Mouse (Mus musculus) embryonic facial prominence, embryonic 11.5 days (tissue): ENCODE data around the gene Prim2. TPM values are rescaled to one million over a fixed set of nuclear protein-coding genes. Genes with fewer than 3 reads are reported as not detected.
A peak's percentile ranks its signal among the peaks of the same experiment; 100 is the strongest.

Experiments used
- ATAC-seq: fragments of 200-750 bp; cut with Nextera tagmentation; replicated peaks from 2 replicates; pipeline ENCODE4 v1.8.0; 2017; ENCODE audit warnings: low read depth; ENCODE audit not compliant: insufficient number of reproducible peaks, low FRiP score, low TSS enrichment
- DNase-seq: peaks from one replicate; pipeline ENCODE4 v3.0.0-alpha.2; 2015; ENCODE audit warnings: low spot score
- H3K27ac ChIP-seq: fragments of 300-500 bp; sonication (generic); replicated peaks from 2 replicates; pipeline ENCODE4 v1.5.1; 2014; ENCODE audit warnings: mild to moderate bottlenecking, low read depth, low read length, control low read depth
- H3K27me3 ChIP-seq: fragments of 300-500 bp; sonication (generic); 2 replicates; pipeline ENCODE4 v1.6.1; 2014; ENCODE audit warnings: mild to moderate bottlenecking, low read length, moderate library complexity, mixed read lengths; ENCODE audit not compliant: control insufficient read depth, insufficient read depth
- H3K36me3 ChIP-seq: fragments of 300-500 bp; sonication (generic); replicated peaks from 2 replicates; pipeline ENCODE4 v1.6.1; 2014; ENCODE audit warnings: low read depth, mild to moderate bottlenecking, low read length, moderate library complexity, mixed read lengths; ENCODE audit not compliant: control insufficient read depth, insufficient read depth
- H3K4me1 ChIP-seq: fragments of 300-500 bp; sonication (generic); 2 replicates; pipeline ENCODE4 v1.6.1; 2014; ENCODE audit warnings: low read length, mixed read lengths; ENCODE audit not compliant: control insufficient read depth, insufficient read depth
- H3K4me2 ChIP-seq: fragments of 300-500 bp; sonication (generic); 2 replicates; pipeline ENCODE4 v1.6.1; 2014; ENCODE audit warnings: low read depth, mild to moderate bottlenecking, control low read depth, low read length, moderate library complexity
- H3K4me3 ChIP-seq: fragments of 300-500 bp; sonication (generic); 2 replicates; pipeline ENCODE4 v1.5.1; 2014; ENCODE audit warnings: low read depth, low read length, control low read depth
- H3K9ac ChIP-seq: fragments of 300-500 bp; sonication (generic); replicated peaks from 2 replicates; pipeline ENCODE4 v1.6.1; 2014; ENCODE audit warnings: mild to moderate bottlenecking, control low read depth, low read length
- H3K9me3 ChIP-seq: fragments of 300-500 bp; sonication (generic); replicated peaks from 2 replicates; pipeline ENCODE4 v1.6.1; 2016; ENCODE audit warnings: mild to moderate bottlenecking, low read length, inconsistent platforms, mixed read lengths; ENCODE audit not compliant: control insufficient read depth
- WGBS: fragments of 180-500 bp; shearing (Covaris S2); extraction: QIAGEN DNeasy Blood & Tissue Kit; methylation state at CpG from one replicate; pipeline ENCODE4 v1.1.7; 2014; 5-methylcytosine and 5-hydroxymethylcytosine counted together
- polyA plus RNA-seq: library from polyadenylated mRNA; unstranded; fragments of >200 nt; fragmentation: Nextera tagmentation; extraction: Ambion mirVana; gene quantifications from 2 replicates; pipeline ENCODE4 v1.2.1, GENCODE M21; 2014

Gene Prim2
- 54.6 and 56.3 TPM in 2 replicates for polyA plus RNA-seq

DNA sequence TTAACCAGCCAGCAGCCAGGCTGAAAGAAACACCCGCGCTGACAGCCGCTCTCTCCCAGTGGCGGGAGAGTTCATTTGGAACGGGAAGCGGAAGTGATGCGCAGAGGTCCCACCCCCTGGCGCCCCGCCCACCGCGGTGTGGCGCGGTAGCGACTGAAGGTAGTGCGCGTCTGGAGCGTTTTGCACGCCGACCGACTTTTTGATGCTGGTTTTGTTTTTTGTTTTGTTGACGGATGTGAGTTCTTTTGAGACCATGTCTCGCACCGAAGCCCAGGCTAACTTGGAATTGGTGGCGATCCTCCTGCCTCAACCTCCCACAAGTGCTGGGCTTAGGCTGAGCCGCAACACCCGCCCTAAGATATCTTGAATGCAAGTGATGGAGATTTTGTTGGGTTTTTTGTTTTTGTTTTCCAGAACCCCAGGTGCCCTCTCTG is at the start of gene Prim2:
Gene Prim2, minus strand, starts transcription at position 88 of the 434 bp plus-strand sequence.
- H3K36me3 ChIP-seq: no peaks in the 10 kb centered on the region
- no peaks in the 10 kb centered on the region for H3K9me3 ChIP-seq
- no peaks in the 10 kb centered on the region for H3K4me1 ChIP-seq
- ATAC-seq: peak; percentile 86
- under 1% methylated on average over 26 of the region's 26 CpGs for WGBS
- no peaks in the 10 kb centered on the region for H3K27me3 ChIP-seq
- peak within 1 kb of the TSS; percentile 77 for H3K9ac ChIP-seq
- peak within 1 kb of the TSS; percentile 88 for H3K4me2 ChIP-seq
- peak within 1 kb of the TSS; percentile 76 for H3K4me3 ChIP-seq
- no peak within 1 kb of the TSS; the same call in 1 of the 2 replicates for H3K27ac ChIP-seq
- DNase-seq: peak; percentile 93

DNA sequence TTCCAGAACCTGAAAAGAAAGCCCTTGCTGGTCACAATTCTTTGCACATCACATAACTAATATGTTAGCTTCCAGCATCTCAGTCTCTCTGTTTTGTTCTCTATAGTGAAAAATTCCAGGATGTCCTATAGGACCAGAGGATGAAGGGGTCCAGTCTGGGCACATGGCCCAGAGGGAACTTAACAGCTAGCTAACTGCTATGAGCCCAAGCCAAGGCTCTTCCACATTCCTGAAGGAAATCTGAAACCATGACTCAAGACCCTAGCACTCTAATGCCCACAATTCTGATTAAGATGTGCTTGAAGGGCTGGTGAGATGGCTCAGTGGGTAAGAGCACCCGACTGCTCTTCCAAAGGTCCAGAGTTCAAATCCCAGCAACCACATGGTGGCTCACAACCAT is 48.0 kb upstream of the Prim2 start:
- H3K4me3 ChIP-seq: no peak overlapping the region
- H3K4me1 ChIP-seq: no peaks in the 10 kb centered on the region
- no peak overlapping the region for H3K27ac ChIP-seq
- no peak overlapping the region for H3K9ac ChIP-seq
- 91% methylated on average over 1 of the region's 1 CpGs for WGBS
- DNase-seq: no peak
- no peak for ATAC-seq
- H3K36me3 ChIP-seq: no peaks in the 10 kb centered on the region
- H3K27me3 ChIP-seq: no peaks in the 10 kb centered on the region
- no peaks in the 10 kb centered on the region for H3K9me3 ChIP-seq
- no peak overlapping the region for H3K4me2 ChIP-seq

DNA sequence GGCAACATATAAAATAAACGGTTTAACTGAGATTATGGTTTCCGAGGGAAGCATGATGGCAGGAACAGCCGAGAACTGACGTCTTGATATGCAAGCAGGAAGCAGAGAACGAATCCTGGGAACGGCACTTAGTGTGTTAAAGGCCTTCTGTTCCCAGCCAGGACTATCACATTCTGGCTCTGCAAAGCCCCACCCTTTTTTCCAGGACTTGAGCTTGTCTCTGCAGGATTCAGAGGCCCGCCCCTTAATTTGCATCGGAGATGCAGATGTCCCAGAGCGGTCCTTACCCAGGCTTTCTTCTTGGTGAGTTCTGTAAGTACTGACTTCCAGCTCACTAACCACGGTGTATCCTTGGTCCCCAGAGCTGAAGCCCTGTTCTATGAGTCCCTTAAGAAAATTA is 45.2 kb upstream of the Prim2 start:
- Histone ChIP-seq H3K4me3 (no peak overlapping the region), H3K4me1 (no peaks in the 10 kb centered on the region), H3K36me3 (no peaks in the 10 kb centered on the region), H3K9me3 (no peaks in the 10 kb centered on the region), H3K4me2 (peak overlapping the region; percentile 17; the same call in 1 of the 2 replicates), H3K9ac (no peak overlapping the region), H3K27ac (no peak overlapping the region), H3K27me3 (no peaks in the 10 kb centered on the region)
- 6% methylated on average over 10 of the region's 10 CpGs for WGBS
- peak; percentile 67 for DNase-seq
- ATAC-seq: peak; percentile 29; the same call in 1 of the 2 replicates

DNA sequence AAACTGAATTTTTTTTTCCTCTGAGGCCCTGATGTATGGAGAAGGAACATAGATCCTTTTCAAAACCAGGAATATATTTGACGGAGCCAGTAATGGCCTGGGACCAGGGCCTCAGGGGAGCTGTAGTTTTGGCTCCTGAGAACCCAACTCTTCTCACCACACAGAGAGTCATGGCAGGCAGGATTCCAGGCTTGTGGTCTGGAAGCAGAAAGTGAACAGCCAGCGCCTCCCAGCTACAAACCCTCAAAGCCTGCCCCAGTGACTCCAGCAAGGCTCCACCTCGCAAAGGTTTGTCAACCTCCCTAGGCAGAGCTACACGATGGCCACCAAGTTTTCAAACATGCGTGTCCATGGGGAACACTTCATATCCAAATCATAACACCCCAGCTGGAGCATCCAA is 42.4 kb upstream of the Prim2 start:
- no peak overlapping the region for H3K4me3 ChIP-seq
- WGBS: 79% methylated on average over 5 of the region's 5 CpGs
- H3K36me3 ChIP-seq: no peaks in the 10 kb centered on the region
- ATAC-seq (no peak), DNase-seq (no peak)
- no peaks in the 10 kb centered on the region for H3K4me1 ChIP-seq
- H3K9ac ChIP-seq: no peak overlapping the region
- H3K9me3 ChIP-seq: no peaks in the 10 kb centered on the region
- no peak overlapping the region for H3K27ac ChIP-seq
- H3K4me2 ChIP-seq: no peak overlapping the region
- H3K27me3 ChIP-seq: no peaks in the 10 kb centered on the region

DNA sequence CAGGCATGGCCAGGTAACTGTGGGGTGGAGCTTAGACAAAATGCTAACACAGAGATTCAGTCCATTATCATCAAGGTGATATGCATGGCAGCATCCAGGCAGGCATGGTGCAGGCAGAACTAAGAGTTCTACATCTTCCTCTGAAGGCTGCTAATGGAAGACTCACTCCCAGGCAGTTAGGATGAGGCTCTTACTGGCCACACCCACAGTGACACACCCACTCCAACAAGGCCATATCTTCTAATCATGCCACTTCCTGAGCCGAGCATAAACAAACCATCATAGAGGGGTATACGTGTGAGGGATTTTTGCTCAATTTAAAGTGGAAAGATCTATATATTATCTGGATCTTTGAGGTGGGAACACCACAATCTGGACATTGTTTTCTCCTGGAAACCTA is 40.0 kb upstream of the Prim2 start:
- no peaks in the 10 kb centered on the region for H3K9me3 ChIP-seq
- DNase-seq (no peak), ATAC-seq (no peak)
- H3K36me3 ChIP-seq: no peaks in the 10 kb centered on the region
- H3K9ac ChIP-seq: no peak overlapping the region
- H3K27ac ChIP-seq: no peak overlapping the region
- no peaks in the 10 kb centered on the region for H3K4me1 ChIP-seq
- 69% methylated on average over 2 of the region's 2 CpGs for WGBS
- H3K27me3 ChIP-seq: no peaks in the 10 kb centered on the region
- no peak overlapping the region for H3K4me2 ChIP-seq
- no peak overlapping the region for H3K4me3 ChIP-seq

DNA sequence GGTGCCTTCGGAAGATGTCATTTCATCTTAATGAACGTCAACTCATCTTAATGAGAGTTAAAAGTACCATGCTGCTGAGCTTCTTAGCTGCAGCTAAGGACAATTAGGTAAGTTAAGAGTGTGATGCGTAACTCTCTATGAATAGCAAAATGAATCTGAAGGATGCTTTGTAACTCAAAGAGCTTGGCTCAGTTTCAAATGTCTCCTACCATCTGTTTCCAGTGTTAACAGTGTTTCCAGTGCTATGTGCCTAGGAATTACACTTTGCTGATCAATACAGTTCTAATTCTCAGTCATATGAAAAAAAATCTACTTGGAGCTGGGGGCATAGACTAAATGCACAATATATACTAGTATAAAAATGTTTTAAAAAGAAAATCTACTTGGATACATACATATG is 31.6 kb upstream of the Prim2 start:
- 83% methylated on average over 3 of the region's 3 CpGs for WGBS
- H3K27ac ChIP-seq: no peak overlapping the region
- H3K9me3 ChIP-seq: no peaks in the 10 kb centered on the region
- no peak for ATAC-seq
- no peak overlapping the region for H3K9ac ChIP-seq
- no peak overlapping the region for H3K4me2 ChIP-seq
- no peaks in the 10 kb centered on the region for H3K27me3 ChIP-seq
- no peaks in the 10 kb centered on the region for H3K4me1 ChIP-seq
- no peak overlapping the region for H3K4me3 ChIP-seq
- no peak for DNase-seq
- H3K36me3 ChIP-seq: no peaks in the 10 kb centered on the region

DNA sequence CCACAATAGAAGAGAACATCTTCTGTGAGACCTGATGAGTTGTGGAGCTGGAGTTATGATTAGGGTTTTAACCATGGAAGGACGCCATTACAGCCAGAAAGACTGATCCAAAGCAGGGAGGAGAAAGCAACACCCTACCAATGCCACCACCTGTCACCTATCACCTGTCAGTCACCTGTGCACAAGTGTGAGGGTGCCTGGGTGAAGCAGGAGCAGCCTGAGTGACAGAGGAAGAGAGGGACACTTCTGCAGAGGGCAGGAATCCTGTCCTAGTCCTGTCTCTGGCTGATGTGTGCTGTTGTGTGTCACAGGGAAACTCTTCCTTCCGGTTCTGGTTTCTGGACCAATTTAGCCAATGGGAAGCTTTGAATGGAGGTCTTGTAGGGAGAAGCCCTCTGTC is 26.4 kb upstream of the Prim2 start:
- Histone ChIP-seq H3K4me2 (no peak overlapping the region), H3K27me3 (no peaks in the 10 kb centered on the region), H3K9ac (no peak overlapping the region), H3K9me3 (no peaks in the 10 kb centered on the region), H3K36me3 (no peaks in the 10 kb centered on the region), H3K4me3 (no peak overlapping the region), H3K27ac (no peak overlapping the region), H3K4me1 (no peaks in the 10 kb centered on the region)
- WGBS: 87% methylated on average over 2 of the region's 2 CpGs
- DNase-seq (no peak), ATAC-seq (no peak)

DNA sequence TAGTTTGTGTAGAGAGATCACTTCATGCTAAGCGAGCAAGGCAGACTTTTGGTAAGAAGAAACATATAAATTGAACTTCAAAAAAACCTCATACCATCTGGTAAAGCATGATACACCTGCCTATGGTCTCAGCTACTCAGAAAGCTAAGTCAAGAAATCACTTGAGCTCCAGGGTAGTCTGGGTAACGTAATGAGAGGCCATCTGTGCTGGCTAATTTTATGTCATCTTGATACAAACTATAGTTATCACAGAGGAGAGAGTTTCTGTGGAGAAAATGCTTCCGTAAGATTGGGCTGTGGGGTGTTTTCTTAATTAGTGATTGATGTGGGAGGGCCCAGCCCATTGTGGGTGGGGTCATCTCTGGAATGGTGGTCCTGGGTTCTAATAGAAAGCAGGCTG is 24.3 kb upstream of the Prim2 start:
- DNase-seq (no peak), ATAC-seq (no peak)
- H3K27ac ChIP-seq: no peak overlapping the region
- H3K4me3 ChIP-seq: no peak overlapping the region
- no peaks in the 10 kb centered on the region for H3K27me3 ChIP-seq
- H3K4me2 ChIP-seq: no peak overlapping the region
- WGBS: 74% methylated on average over 3 of the region's 3 CpGs
- no peaks in the 10 kb centered on the region for H3K4me1 ChIP-seq
- no peaks in the 10 kb centered on the region for H3K9me3 ChIP-seq
- no peak overlapping the region for H3K9ac ChIP-seq
- no peaks in the 10 kb centered on the region for H3K36me3 ChIP-seq
